Mouse (Mus musculus) 3134 (cell line): Measurements from ENCODE around the gene Gimap8.

Experiments used
- DNase-seq: peaks from one replicate; pipeline ENCODE4 v3.0.0-alpha.2; 2011; ENCODE audit warnings: low spot score; ENCODE audit not compliant: insufficient read length; ENCODE audit errors: extremely low read depth

The Gimap8 gene

DNA sequence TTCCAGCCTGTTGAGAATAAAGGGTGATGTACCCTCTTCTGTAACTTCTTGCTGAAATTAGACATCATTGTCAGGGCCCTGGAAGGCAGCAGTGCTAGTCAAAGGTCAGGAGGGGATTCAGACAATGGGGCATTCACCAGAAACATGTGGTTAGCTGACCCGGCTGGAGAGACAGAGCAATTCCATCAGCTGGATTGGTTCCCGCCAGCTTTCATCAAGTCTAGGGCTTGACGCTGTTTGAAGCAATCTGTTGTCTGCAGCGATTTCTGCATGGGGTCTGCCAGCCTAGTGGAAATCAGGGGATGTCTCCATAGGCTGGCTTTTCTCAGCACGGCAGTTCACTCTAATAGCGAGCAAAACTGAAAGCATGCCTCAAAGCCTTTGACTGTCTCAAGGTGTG lies 10.5 kb upstream of the Gimap8 start:
- DNase-seq, result no peak

DNA sequence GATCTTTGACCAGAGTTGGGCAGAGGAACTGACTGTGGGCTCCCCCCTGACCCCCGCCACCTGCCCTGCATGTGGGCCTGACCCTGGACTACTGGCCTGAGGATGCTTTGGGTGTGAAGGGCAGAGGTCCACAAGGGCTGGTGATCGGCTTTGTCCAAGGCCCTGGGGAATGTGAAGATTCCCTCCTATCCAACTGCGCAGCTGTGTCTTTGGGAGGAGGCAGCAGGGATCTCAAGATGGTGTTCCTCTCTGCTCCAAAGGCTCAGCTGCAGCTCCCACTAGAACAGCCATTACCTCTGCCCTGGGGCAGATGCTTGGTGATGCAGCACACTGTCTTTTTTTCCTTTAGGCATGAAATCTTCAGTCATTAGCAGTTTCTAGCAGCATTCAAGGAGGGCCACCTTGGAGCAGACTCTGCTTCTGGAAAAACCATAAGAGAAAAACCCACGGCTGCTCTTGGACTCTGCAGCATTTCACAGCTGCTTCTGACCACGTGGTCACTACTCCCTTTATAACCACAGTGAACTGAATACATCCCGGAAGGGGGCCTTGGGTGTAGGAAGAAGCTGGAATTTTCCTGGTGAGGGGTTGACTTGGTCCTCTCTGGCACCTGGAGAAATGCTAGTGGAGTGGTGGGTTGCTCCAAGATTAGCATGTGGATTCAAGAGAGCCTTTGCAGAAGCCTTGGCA lies 9.1 kb upstream of the Gimap8 start:
- DNase-seq, result no peak

DNA sequence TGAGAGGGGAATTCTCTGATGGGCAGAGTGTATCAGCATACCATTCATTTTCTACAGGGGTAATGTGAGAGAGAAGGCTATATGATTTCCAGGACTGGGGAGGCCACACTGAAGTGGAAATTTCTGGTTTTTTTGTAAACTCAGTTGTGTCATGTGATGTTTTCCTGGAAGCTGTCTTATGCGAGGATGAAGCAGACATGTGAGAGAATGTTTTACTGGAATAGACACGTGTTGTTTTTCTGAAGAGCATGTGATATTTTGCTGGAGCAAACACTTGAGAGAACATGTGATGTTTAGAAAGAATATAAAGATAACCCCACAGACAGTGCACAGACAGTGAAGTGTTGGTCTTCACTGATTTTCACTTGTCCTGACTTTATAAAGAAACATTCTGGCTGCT lies 8.5 kb upstream of the Gimap8 start:
- no peak for DNase-seq

DNA sequence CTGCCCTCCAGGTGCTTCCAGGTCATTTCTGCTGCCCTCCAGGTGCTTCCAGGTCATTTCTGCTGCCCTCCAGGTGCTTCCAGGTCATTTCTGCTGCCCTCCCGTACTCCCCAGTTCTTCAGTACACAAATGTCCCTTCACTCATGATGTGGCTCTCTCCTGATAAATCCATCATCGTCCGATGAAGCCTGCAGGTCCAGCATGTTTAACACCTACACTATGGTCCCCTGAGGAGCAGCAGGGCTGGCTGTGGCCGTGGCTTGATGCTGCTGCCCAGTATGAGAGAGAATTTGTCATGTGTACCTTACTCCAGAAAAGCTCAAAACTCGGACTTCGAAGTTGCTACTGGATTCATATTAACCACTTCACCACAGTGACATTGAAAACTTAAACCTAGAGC lies 5.6 kb upstream of the Gimap8 start:
- DNase-seq, result no peak

DNA sequence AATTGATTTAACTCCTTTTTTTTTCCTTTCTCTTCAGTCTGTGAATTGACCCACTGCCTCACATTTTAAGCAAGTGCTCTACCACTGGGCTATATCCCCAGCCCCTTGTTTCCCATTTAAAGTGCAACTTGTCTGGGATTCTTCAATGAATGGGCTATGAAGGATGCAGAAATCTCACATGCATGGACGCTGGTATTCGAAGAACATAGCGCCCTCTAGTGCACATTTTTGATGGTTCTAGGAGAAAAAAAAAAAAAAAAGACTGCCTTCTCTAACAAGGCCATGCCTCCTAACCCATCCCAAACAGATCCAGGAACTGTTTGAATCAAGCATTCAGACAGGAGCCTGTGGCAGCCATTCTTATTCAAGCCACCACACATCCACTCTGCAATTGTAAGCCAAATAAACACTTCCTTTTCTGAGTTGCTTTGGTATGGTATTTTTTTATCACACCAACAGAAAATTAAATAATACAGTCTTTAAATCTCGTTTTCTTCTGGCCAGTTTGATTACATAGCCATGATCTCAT lies 4.2 kb upstream of the Gimap8 start:
- DNase-seq, result peak; percentile 30

DNA sequence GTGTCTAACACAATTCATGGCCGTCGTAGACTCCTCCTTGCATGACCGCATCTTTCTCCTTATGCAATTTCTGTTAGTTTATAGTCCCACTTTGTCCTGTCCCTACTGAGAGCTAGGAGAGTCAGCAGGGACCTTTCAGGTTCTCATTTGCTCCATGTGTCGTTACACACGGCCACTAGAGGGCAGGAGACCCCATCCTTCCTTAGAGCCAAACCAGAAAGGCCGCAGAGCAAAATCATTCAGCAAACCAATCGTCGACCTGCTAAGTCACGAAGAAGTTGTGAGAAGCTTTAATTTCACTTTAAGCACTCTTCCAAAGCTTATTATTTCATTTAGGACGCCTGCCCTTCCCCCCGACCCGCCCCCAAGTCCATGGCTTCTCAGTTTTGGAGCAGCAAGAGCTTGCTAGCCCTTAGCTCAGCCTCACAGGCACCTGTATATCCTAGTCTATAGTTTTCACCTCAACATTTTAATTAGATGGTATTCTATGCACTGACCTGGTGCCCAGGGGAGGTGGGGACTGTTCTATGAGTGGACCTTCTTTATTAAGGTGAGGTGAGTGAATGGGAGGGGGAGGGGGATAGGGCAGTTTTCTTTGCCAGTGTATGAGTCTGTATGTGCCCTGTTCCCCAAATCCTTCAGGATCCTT lies 1.2 kb upstream of the Gimap8 start:
- peak; percentile 19 for DNase-seq

DNA sequence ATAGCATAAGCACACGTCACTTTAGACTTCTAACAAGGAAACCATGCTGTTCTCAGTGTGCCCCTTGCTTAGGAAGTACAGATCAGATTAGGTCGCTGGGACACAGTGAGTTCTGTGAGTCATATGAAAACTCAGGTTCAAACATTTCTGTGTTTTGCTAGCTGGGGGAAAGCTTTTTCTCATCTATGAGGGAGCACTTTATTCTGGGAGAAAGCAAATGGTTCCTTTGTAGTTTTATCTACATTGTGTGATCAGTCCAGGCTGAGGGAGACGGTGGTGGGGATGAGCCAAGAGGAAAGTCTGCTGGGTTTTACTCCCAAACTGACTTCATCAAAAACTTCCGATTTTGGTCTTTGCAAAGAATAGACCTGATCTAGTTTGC lies 734 bp upstream of the Gimap8 start:
- no peak for DNase-seq

DNA sequence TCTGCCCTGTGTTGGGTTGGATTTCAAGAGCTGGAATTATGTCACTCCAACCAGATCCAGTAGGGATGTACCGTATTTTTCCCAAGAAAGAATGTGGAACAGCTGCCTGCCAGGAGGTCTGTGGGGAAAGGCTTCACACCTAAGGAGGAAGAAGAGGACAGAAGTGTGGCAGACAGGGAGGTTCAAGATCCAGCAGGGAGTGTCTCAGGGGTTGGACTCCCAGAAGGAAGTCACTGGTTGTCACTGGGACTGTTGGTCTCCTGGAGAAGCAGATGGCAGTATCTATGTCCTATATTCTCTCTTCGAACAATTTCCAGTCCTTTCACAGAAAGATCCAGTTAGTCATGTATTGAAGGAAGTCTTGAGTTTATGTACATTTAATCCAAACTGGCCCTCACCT lies 577 bp downstream of the Gimap8 start:
- no peak for DNase-seq

DNA sequence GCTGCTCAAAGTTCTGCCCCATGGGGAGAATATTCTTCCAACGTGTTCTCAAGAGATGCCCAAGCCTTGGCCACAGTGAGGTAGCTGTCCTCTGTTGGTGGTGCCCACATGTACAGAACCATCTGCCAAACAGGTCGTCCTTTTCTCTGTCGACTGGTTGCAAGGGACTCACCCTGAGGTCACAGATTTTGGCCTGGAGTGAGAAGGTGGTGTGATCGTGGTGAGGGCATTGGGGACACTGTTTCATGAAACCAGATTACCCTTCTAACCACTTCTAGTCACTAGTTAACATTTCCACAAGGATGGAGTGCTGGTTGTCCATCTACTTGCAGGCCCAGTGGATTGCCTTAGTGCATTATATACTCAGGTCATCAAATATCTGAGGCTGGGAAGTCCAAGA lies 1.7 kb downstream of the Gimap8 start:
- no peak for DNase-seq

DNA sequence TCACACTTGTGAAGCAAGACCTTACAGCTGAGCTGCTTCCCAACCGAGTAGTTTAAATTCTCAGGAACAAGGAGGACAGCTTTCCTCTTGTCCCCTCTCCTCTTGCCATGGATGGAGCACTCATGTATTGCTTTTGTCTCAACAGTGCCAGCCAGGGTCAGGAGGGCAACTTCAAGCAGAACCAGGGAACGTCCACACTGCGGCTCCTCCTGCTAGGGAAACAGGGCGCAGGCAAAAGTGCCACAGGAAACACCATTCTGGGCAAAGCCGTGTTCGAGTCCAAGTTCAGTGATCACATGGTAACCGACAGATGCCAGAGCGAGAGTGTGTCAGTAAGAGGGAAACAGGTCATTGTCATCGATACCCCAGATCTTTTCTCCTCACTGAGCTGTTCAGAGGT lies 3.0 kb downstream of the Gimap8 start:
- DNase-seq, result no peak

DNA sequence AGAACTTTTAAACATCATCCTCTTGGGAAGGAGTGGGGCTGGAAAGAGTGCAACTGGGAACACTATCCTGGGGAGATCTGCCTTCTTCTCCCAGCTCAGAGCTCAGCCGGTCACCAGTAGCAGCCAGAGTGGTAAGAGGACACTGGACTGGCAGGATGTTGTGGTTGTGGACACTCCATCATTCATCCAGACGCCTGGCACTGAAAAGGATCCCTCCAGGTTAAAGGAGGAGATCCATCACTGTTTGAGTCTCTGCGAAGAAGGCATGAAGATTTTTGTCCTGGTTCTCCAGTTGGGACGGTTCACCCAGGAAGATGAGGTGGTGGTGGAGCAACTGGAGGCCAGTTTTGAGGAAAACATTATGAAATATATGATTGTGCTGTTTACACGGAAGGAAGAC lies 11.7 kb downstream of the Gimap8 start:
- DNase-seq, result no peak

DNA sequence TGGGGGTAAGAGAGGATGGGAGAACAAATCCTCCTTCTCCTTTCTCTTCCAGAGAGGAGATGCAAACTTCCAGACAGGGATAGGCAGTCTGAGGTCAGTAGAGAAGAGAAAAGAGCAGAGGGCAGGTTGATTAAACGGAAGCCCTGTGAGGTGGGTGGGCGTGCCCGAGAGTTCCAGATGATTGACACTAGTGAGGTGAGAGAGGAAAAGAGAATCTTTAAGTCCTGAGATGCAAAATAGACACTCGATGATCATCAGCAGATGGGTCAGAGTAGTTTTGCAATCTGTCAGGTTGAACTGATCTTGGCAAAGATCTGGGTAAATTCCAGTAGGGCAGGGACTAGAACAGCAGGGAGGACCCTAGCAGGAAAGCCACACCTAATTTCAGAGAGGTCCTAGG lies 17.7 kb downstream of the Gimap8 start:
- DNase-seq, result no peak

DNA sequence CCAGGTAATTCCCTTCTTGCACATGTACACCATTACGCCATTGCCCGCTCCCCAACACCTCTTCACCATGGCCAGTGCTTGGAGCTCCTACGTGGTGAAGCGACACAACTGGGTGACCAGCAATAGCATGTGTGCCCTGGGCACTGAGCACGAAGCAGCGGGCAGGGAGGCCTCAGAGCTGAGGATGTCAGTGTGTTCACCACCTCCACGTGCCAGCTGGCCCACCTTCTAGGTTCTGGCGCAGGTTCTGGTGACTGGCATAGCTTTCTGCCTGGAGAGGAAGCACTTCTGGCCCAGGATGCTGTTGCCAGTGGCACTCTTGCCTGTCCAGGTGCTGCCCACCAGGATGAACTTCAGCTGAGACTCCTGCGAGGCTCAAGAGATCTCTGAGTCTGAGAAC lies 18.4 kb downstream of the Gimap8 start:
- no peak for DNase-seq

DNA sequence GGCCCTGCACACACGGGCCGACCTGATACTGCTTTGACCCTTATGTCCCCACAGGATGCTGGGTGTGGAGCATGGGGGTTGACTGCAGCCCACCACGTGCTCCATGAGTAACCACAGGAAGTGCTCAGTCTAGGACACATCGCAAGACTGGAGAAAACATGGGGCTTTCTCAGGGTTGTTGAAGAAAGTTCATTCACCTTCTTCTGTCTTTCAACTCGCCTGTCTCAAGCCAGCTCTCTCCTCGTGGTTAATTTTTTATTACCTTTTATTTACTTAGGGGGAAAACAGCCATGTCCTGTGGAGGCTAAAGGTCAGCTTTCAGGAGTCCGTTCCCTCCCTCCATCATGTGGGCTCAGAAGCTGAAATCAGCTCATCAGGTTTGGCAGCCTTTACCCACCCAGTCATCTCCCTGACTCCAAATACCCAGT lies 19.1 kb downstream of the Gimap8 start:
- DNase-seq, result no peak

DNA sequence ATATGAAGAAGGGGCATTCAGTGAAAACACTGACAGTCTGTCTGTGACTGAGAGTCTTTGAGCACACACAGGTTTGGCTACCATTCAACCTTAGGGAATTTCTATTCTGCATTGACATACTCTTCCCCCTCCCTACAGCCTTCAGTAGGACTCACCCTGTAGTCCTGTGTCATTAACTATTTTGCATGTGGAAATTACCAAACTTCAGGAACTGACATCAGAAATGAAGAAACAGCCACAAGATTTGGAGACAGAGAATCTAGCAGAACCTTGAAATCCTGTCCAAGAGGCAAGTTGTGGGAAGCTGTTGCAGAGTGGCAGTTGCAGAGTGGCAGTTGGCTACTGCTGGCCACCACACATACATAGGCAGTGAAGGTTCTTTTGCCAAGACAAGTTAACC lies 21.0 kb downstream of the Gimap8 start:
- no peak for DNase-seq

DNA sequence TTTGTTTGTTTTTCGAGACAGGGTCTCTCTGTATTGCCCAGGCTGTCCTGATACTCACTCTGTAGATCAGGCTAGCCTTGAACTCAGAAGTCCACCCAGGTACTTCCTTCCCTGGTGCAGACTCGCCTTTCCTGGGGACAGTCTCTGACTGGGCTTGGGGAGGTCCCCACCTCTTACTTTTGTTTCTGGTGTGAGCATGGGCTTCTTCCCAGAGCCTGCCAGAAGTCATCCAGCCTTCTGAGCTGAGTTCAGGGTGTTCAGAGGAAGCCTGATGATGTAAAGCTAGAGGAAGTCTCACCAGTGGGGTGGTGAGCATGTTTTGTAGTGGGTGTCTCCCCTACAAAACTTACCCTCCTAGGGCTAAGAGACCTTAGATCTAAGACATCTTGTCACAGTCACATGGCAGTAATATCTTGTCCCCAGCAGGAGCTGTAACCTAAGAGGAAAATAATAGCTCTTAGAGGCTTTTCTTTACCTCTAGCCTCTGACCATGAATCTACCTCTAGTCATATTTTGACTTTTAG lies 22.5 kb downstream of the Gimap8 start:
- DNase-seq, result no peak

DNA sequence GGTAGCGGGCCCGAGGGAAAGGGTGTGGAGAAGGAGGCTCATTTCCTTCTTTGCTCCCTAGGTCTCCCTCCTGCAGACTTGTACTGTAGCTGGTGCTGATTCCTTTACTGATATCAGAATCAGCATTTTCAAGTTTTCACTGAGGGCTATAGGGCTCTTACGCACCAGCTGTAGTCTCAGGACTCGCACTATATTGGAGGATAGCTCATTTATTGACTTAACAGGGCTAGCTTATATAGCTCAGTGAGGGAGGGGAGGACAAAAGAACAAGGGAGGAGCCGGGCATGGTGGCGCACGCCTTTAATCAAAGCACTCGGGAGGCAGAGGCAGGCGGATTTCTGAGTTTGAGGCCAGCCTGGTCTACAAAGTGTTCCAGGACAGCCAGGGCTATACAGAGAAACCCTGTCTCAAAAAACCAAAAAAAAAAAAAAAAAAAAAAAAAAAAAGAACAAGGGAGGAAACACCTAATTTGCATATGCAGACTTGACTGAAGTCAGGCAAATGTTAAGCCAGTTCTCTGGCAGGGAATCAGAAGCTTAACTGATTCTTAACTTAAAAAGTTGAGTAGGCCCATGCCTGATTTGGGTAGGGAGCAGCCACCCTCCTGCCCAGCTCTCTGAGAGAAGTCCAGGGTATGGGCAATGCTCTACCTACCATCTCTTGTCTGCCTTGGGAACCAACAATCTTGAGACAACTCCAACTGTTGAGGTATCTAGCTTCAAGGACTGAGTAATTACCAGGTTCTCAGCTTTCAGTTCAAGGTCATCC lies 27.4 kb downstream of the Gimap8 start:
- no peak for DNase-seq

DNA sequence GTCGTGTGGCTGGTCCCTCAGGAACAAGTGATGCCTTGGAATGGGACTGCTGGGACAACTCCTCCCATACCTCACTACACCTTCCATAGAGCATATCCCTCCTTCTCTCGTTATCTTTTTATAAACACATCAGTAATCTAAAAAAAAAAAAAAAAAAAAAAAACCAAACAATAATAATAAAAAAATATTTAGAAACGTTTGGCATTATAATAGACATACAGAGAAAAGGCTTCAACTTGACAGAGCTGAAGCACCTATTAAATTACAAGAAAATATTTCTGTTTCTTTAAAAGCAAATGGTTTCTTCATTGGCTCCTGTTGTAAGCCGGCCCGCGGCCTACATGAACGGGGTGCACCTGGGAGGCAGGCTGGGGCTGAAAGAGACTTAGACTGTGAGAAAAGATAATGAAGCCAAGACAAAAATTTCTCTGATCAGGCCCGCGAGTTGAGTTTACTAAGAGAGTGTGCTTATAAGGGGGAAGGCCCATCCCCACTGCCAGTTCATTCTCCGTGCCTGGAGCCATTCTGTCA lies 28.4 kb downstream of the Gimap8 start:
- no peak for DNase-seq

DNA sequence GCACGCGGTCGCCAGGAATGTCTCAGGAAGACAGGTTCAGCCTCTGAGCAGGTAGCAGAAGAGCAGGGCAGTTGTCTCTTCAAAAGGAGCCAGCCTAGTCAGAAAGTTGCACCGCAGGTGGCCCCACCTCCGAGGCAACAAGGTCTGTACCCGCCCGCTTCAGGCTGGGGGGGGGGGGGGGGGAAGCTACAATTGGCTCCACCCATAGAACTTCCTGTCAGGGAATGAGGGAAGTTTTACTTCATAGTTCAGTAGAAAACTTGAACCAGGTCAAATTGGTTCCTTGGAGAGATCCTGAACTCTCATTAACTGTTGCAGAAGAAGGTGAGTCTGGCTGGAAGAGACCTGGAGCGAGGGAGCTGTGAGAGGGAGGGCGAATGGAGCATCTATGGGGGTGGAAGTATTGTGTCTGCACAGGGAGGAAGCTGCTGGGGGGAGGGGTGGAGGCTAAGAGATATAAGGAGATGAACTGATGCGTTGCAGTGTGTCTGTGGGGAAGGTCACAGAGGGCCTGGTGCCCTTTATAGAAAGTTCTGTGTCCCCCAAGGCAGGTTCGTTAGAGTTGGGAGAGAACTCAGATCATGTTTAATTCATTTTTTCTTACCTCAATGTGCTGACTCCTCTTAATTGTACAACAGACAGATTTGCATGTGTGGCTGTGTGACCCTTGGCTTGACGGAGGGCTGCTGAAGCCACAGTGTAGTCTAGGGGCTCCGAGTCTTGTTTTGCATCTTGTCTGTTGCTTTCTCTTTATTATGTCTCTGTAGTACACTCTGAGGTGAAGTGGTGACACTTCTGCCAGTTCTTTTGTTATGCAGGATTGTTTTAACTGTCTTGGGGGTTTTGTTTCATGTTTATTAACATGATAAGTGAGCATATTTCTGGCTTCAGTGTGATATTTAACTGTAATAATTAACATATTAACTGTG lies 29.2 kb downstream of the Gimap8 start, which contains the start of gene Gimap9:
Gene Gimap9 (plus strand): TSS at position 199 of the 929 bp plus-strand sequence.
- DNase-seq, result peak; percentile 69

DNA sequence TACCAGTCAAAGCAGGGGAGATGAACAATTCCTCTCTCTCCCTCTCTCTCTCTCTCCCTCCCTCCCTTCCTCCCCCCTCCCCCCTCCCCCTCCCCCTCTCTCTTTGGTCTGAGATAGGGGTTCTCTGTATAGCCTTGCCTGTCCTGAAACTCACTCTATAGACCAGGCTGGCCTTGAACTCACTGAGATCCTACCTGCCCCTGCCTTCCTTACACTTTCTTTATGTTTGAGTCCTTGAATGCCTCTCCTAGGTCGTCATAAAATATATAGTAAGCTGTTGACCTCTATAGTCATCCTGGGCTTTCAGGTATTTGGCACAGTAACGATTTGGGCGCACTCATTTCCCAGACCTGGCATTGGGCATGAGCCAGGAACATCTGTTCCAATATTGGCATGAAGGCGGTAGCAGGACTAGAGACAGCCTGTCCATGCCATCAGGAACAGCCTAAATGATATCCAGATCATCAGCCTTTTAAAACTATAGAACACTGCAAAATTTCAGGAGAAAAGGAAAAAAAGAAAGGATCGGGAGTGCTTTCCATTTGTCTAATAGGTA lies 29.9 kb downstream of the Gimap8 start:
- DNase-seq, result no peak
